Mouse (Mus musculus): ENCODE measurements at regions not wholly inside any gene's neighbourhood (a gene's known extent, or its start where the extent isn't known, plus 50 kb on each side); places are given as distances from the start of the nearest gene placed in this dataset.

DNA sequence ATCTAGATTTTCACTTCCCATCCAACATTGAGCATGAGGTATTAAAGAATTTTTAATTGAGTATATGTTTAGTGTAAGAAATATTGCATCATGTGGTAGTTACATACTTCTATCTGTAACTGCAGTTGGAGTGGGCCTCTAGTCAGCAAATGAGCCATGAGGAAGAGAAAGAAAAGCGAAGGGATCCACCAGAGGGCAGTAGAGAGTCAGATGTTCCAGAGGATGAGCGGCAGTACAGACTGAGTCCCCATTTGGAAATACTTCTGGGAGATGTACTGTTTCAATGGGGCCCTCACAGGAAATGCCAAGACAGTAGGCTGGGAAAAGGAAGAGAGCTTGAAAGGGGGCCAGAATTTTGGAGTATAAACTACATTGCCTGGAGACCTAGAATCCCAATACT is 221.2 kb downstream of the Myh15 start:
- H3K27me3 ChIP-seq (replicated peaks; ENCODE audit: control insufficient read depth, insufficient read depth, low read length) = no peaks in the 10 kb centered on the region
- DNase-seq (ENCODE audit: low spot score) (peak; percentile 81), ATAC-seq (ENCODE audit: low read depth) (peak; percentile 68; the same call in 1 of the 2 replicates)
- 0 out of 2 replicates have a peak, but pooled peaks cover 2% of the 10 kb centered on the region for H3K4me1 ChIP-seq (ENCODE audit: control insufficient read depth, insufficient read depth, low read length)
- no peaks in the 10 kb centered on the region for H3K9me3 ChIP-seq (ENCODE audit: control insufficient read depth, low read length)
- no peak overlapping the region for H3K4me2 ChIP-seq (ENCODE audit: low read depth, low read length)
- 5% methylated on average over 2 of the region's 2 CpGs for WGBS
- no peak overlapping the region for H3K9ac ChIP-seq (ENCODE audit: low read depth, low read length)
- no peak overlapping the region for H3K27ac ChIP-seq (replicated peaks; ENCODE audit: low read depth, low read length)
- H3K36me3 ChIP-seq (ENCODE audit: control insufficient read depth, insufficient read depth, low read length) = no peaks in the 10 kb centered on the region
- H3K4me3 ChIP-seq (ENCODE audit: low read depth, low read length) = no peak overlapping the region

DNA sequence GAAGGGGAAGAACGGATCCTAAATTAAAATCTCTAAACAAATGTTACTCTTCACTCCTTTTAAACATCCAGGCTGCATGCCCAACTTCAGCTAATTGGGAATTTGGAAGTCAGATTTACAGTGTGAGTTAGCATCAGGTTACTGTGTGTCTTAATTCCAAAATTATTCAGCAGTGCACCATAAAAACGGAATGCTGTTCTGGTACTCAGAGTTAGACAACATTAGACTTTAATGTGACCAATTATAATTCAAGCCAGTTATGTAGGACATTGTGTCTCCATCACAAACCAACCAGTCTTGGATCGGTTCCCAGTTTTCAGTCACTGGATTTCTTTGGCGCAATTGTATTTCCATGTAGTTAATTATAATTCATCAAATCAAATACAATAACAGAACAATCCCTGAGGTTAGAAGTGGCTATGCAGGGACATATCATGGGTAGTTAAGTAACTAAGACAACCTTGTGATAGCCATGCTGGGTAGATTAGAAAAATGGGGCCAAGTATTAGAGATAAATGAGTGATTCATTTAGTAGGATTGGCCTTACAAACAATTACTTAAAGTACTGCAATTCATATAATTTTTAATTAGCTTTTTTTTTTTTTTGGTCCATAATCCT is 230.9 kb downstream of the Myh15 start:
- Histone ChIP-seq H3K4me2 (ENCODE audit: low read depth, low read length) (no peak overlapping the region), H3K27ac (replicated peaks; ENCODE audit: low read depth, low read length) (no peak overlapping the region), H3K4me1 (ENCODE audit: control insufficient read depth, insufficient read depth, low read length) (0 out of 2 replicates have a peak, but pooled peaks cover 4% of the 10 kb centered on the region), H3K9me3 (ENCODE audit: control insufficient read depth, low read length) (no peaks in the 10 kb centered on the region), H3K4me3 (ENCODE audit: low read depth, low read length) (no peak overlapping the region), H3K27me3 (replicated peaks; ENCODE audit: control insufficient read depth, insufficient read depth, low read length) (no peaks in the 10 kb centered on the region), H3K36me3 (ENCODE audit: control insufficient read depth, insufficient read depth, low read length) (no peaks in the 10 kb centered on the region), H3K9ac (ENCODE audit: low read depth, low read length) (no peak overlapping the region)
- 56% methylated on average over 4 of the region's 4 CpGs for WGBS
- ATAC-seq (ENCODE audit: low read depth) (no peak), DNase-seq (ENCODE audit: low spot score) (peak; percentile 43)

DNA sequence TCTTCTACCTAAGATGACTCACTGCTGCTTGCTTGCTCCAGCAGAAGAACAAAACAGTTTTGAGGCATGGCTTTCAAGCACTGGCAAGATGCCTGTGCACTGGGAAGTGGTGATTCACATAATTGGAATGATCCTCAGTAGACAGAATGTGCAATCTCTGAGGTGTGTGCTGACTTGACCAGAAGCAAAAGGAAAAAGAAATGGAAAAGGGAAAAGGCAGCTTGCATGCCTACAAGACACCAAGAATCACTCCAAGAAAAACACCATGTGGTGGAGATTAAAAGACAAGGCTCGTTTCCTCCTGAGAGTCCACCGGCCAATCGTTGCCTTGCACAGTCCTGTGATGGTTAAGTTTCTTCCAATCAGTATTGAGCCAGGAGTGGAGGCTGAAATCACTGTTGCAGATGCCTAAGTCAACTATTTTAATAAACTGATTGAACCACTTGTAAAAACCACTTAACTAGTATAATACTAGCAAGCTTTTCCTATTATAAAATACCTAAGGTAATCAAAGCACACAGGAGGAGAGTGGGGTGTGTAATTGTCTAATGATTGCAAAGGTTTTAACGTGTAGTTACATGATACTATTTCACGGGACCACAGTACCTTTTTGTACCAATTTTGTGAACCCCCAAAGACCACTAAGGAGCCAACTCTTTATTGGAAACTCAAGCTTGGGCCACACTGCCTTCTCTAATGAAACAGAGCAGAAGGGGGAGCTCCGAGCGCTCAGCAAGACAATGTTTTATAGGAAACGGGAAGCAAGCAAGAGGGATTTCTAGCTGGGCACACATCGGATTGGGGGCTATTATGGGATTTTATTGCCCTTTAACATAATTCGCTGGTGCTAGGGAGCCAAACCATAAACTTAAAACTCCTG is 232.2 kb downstream of the Myh15 start:
- H3K9ac ChIP-seq (ENCODE audit: low read depth, low read length) = no peak overlapping the region
- no peak overlapping the region for H3K4me2 ChIP-seq (ENCODE audit: low read depth, low read length)
- H3K36me3 ChIP-seq (ENCODE audit: control insufficient read depth, insufficient read depth, low read length) = no peaks in the 10 kb centered on the region
- H3K9me3 ChIP-seq (ENCODE audit: control insufficient read depth, low read length) = no peaks in the 10 kb centered on the region
- H3K4me3 ChIP-seq (ENCODE audit: low read depth, low read length) = no peak overlapping the region
- DNase-seq (ENCODE audit: low spot score) = peak; percentile 82
- 71% methylated on average over 10 of the region's 10 CpGs for WGBS
- peak; percentile 79 for ATAC-seq (ENCODE audit: low read depth)
- no peaks in the 10 kb centered on the region for H3K27me3 ChIP-seq (replicated peaks; ENCODE audit: control insufficient read depth, insufficient read depth, low read length)
- no peak overlapping the region for H3K27ac ChIP-seq (replicated peaks; ENCODE audit: low read depth, low read length)
- 0 out of 2 replicates have a peak, but pooled peaks cover 4% of the 10 kb centered on the region for H3K4me1 ChIP-seq (ENCODE audit: control insufficient read depth, insufficient read depth, low read length)

DNA sequence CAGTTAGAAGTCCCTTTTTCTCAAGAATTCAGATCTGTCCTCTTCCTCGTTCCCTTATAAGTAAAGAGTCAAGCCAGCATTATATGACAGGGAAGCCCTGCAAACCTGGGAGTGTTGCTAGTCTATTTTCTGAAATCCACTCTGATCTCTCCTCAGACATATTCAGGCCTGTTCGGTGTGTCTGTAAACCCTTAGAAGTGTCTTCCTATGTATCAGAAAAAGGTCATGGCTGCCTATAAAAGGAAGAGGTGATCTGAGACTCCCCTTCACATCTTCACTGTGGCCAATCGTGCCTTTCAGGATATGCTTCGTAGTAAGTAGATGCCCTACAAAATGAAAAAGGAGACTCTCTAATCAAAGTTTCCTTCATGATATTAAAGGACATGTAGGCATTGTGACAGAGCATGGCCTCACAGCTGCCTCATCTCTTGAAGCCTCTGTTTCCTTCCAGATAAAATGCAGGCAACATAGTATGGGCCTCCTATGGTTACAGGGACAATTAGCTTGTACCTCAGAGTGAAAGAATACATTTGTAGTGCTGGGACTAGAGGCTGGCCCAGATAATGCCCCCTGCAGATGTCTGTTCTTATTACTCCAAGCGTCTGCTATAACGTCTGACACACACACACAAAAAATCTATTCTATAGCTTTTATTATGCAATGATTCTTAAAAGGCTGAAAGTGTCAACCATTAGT is 246.5 kb downstream of the Myh15 start:
- Histone ChIP-seq H3K9ac (ENCODE audit: low read depth, low read length) (no peak overlapping the region), H3K36me3 (ENCODE audit: control insufficient read depth, insufficient read depth, low read length) (no peaks in the 10 kb centered on the region), H3K4me1 (ENCODE audit: control insufficient read depth, insufficient read depth, low read length) (no peaks in the 10 kb centered on the region), H3K27me3 (replicated peaks; ENCODE audit: control insufficient read depth, insufficient read depth, low read length) (no peaks in the 10 kb centered on the region), H3K27ac (replicated peaks; ENCODE audit: low read depth, low read length) (no peak overlapping the region), H3K9me3 (ENCODE audit: control insufficient read depth, low read length) (no peaks in the 10 kb centered on the region), H3K4me2 (ENCODE audit: low read depth, low read length) (no peak overlapping the region), H3K4me3 (ENCODE audit: low read depth, low read length) (no peak overlapping the region)
- no peak for ATAC-seq (ENCODE audit: low read depth)
- DNase-seq (ENCODE audit: low spot score) = no peak
- WGBS = 83% methylated on average over 6 of the region's 6 CpGs

DNA sequence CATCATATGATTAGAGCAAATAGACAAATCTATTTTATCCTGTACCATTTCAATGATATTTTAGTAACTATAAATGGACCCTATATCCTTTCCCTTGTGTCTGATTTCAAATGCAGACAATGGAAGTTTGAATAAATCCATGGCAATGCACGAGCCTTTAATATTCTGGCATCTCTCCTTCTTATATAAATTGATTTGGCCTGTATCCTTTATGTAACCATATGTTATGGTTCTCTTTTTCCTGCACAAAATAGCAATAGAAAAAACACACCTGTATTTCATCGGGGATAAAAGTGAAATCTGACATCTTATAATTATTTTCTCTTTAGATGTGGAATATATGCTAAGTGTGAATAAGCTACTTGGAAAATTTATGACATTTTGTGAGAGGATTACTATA is 247.1 kb downstream of the Myh15 start:
- Histone ChIP-seq H3K4me3 (ENCODE audit: low read depth, low read length) (no peak overlapping the region), H3K36me3 (ENCODE audit: control insufficient read depth, insufficient read depth, low read length) (no peaks in the 10 kb centered on the region), H3K27ac (replicated peaks; ENCODE audit: low read depth, low read length) (no peak overlapping the region), H3K4me2 (ENCODE audit: low read depth, low read length) (no peak overlapping the region), H3K9me3 (ENCODE audit: control insufficient read depth, low read length) (no peaks in the 10 kb centered on the region), H3K4me1 (ENCODE audit: control insufficient read depth, insufficient read depth, low read length) (no peaks in the 10 kb centered on the region), H3K9ac (ENCODE audit: low read depth, low read length) (no peak overlapping the region), H3K27me3 (replicated peaks; ENCODE audit: control insufficient read depth, insufficient read depth, low read length) (no peaks in the 10 kb centered on the region)
- ATAC-seq (ENCODE audit: low read depth) (no peak), DNase-seq (ENCODE audit: low spot score) (no peak)
- 65% methylated on average over 2 of the region's 2 CpGs for WGBS

DNA sequence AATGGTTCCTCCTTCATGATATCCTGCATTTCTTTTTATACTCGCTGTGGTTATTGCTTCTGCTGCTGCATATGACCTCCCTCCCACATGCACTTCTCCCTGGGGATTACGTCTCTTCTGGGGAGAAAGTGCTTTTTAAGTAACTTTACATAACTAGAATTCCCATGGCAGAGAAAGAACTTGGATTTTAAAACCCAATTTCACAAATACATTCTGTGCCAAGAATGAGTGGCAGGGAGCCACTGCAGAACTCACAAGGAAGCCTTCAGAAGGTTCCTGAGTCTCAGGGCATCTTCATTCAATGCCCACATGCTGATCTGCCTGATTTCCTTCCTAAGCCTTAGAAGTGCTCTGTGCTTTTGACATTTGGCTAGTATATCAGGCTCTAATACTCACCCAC is 259.8 kb downstream of the Myh15 start:
- no peak overlapping the region for H3K27ac ChIP-seq (replicated peaks; ENCODE audit: low read depth, low read length)
- H3K9me3 ChIP-seq (ENCODE audit: control insufficient read depth, low read length) = no peaks in the 10 kb centered on the region
- no peak overlapping the region for H3K4me2 ChIP-seq (ENCODE audit: low read depth, low read length)
- H3K27me3 ChIP-seq (replicated peaks; ENCODE audit: control insufficient read depth, insufficient read depth, low read length) = no peaks in the 10 kb centered on the region
- H3K4me3 ChIP-seq (ENCODE audit: low read depth, low read length) = no peak overlapping the region
- no peaks in the 10 kb centered on the region for H3K36me3 ChIP-seq (ENCODE audit: control insufficient read depth, insufficient read depth, low read length)
- no peak overlapping the region for H3K9ac ChIP-seq (ENCODE audit: low read depth, low read length)
- WGBS = 79% methylated on average over 2 of the region's 2 CpGs
- H3K4me1 ChIP-seq (ENCODE audit: control insufficient read depth, insufficient read depth, low read length) = no peaks in the 10 kb centered on the region
- ATAC-seq (ENCODE audit: low read depth) = no peak
- DNase-seq (ENCODE audit: low spot score) = no peak

DNA sequence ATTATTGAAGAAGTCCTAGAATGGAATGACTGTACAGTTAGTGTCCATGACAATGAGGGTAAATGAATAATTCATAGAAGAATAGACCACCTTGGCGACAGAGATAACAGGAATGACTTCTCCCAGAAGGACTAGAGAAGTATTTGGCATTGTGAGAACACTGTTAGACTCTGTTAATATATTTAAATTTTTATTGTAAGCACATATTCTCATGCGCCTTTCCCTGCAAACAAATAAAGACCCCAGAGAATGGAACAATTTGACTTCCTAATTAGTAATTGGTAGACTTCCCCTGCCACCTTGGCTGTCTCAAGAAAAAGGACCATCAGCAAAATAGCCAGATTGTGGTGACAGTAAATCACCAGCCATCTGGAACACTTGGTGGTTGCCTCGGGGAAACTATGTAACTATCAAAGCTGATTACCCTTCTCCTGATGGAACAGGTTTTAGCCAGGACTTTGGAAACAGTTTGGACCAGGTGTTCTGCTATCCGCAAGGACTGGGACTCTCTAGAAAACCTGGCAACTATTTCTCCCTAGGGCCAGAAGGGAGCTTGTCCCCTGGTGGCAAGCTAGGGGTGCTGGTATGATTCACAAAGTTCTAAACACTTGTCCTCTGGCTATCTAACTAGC is 261.9 kb downstream of the Myh15 start:
- Histone ChIP-seq H3K9me3 (ENCODE audit: control insufficient read depth, low read length) (no peaks in the 10 kb centered on the region), H3K4me3 (ENCODE audit: low read depth, low read length) (no peak overlapping the region), H3K27ac (replicated peaks; ENCODE audit: low read depth, low read length) (no peak overlapping the region), H3K4me1 (ENCODE audit: control insufficient read depth, insufficient read depth, low read length) (no peaks in the 10 kb centered on the region), H3K9ac (ENCODE audit: low read depth, low read length) (no peak overlapping the region), H3K4me2 (ENCODE audit: low read depth, low read length) (no peak overlapping the region), H3K36me3 (ENCODE audit: control insufficient read depth, insufficient read depth, low read length) (no peaks in the 10 kb centered on the region), H3K27me3 (replicated peaks; ENCODE audit: control insufficient read depth, insufficient read depth, low read length) (no peaks in the 10 kb centered on the region)
- ATAC-seq (ENCODE audit: low read depth) (no peak), DNase-seq (ENCODE audit: low spot score) (peak; percentile 2)
- WGBS = 64% methylated on average over 4 of the region's 4 CpGs

DNA sequence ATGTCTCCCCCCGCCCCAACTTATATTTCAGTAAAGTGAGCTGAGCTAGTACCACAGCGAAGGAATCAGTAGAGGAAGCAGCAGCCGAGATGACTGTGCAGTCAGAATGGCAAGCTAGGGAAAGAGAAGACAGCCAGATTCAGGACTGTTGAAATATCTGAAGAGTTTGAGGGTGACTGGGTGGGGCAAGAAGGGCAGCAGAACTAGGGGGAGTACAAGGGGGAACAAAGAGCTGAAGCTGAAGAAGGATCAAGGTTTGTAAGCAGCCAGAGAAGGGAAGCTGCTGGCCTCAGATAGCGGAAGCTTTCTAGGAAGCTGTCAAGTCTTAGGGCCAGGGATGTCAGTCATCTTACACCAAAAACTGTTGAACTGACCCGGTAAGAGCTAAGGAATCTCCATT is 262.5 kb downstream of the Myh15 start:
- Histone ChIP-seq H3K27me3 (replicated peaks; ENCODE audit: control insufficient read depth, insufficient read depth, low read length) (no peaks in the 10 kb centered on the region), H3K9ac (ENCODE audit: low read depth, low read length) (no peak overlapping the region), H3K27ac (replicated peaks; ENCODE audit: low read depth, low read length) (no peak overlapping the region), H3K4me1 (ENCODE audit: control insufficient read depth, insufficient read depth, low read length) (no peaks in the 10 kb centered on the region), H3K9me3 (ENCODE audit: control insufficient read depth, low read length) (no peaks in the 10 kb centered on the region), H3K4me2 (ENCODE audit: low read depth, low read length) (no peak overlapping the region), H3K4me3 (ENCODE audit: low read depth, low read length) (no peak overlapping the region), H3K36me3 (ENCODE audit: control insufficient read depth, insufficient read depth, low read length) (no peaks in the 10 kb centered on the region)
- no peak for ATAC-seq (ENCODE audit: low read depth)
- DNase-seq (ENCODE audit: low spot score) = no peak
- 64% methylated on average over 5 of the region's 5 CpGs for WGBS

Measured in embryonic facial prominence, embryonic 14.5 days (tissue).